Mouse (Mus musculus) C3H10T1/2 (cell line): ENCODE measurements around the gene Yes1. TPM values are rescaled to one million over a fixed set of nuclear protein-coding genes. Genes with fewer than 3 reads are reported as not detected.

Experiments
- polyA plus RNA-seq, 2 experiments: library from polyadenylated mRNA; unstranded; fragments of >200 nt; fragmentation: generic; extraction: Trizol; gene quantifications; one replicate each; pipeline ENCODE4 v1.2.1; 2012; ENCODE audit warnings: missing spikeins in 2 of 2

Yes1 gene
- polyA plus RNA-seq: 1 to 10 TPM in 1 of 2 experiments, under 1 TPM in 1; 0.12 to 1.4 TPM

GRCm38 (mm10) chr5:32610801-32611340 lies at the start of gene Yes1:
TSS of gene Yes1 (plus strand) at chr5:32611171.

Other genes starting within 250 kb of the Yes1 start
- 10 to 100 TPM in 1 of 2 experiments, 1 to 10 TPM in 1; 4.2 to 33.6 TPM for gene Ppp1cb, start 152.3 kb upstream of the Yes1 start, polyA plus RNA-seq
- 10 to 100 TPM; 20.7 to 43.2 TPM for gene Pisd, start 174.5 kb downstream of the Yes1 start, polyA plus RNA-seq
- gene Gm20671, start 215.9 kb downstream of the Yes1 start, polyA plus RNA-seq: not detected
- 1 to 10 TPM in 1 of 2 experiments, under 1 TPM in 1; 0.15 to 4.8 TPM for gene Prr14l, start 243.1 kb downstream of the Yes1 start, polyA plus RNA-seq